Mouse (Mus musculus) E14TG2a.4 (cell line): ENCODE measurements around the gene Recql5.

ENCODE experiments used
- CTCF ChIP-seq: conservative IDR thresholded peaks from 2 replicates; pipeline ENCODE4 v1.5.1; 2014; ENCODE audit warnings: low read length
- NANOG ChIP-seq: IDR thresholded peaks from 2 replicates; pipeline ENCODE4 v1.6.1; 2014; ENCODE audit warnings: borderline replicate concordance, low read length, mixed read lengths
- POU5F1 ChIP-seq: IDR thresholded peaks from 2 replicates; pipeline ENCODE4 v1.6.1; 2014; ENCODE audit warnings: low read length, borderline replicate concordance

- TF ChIP-seq CTCF: peak; percentile 86
- no peak for TF ChIP-seq NANOG
- TF ChIP-seq POU5F1: no peak
These were observed 13.0 kb downstream of the Recql5 start for GRCm38 (mm10) chr11:115920110-115920818.
